ENCODE assay signal across 18 mouse cellular contexts in genomic region chr19:58896216-58896615, GRCm38 (mm10). TPM values are rescaled to one million over a fixed set of nuclear protein-coding genes. Genes with fewer than 3 reads are reported as not detected.
DNase-seq lines count a peak whose midpoint lies in the region; ATAC-seq lines count a peak whose summit lies in the region.
"Had no signal": no experiment of that assay in that cellular context is flagged by ENCODE, and none has a peak within 500 bp of the region (broad histone marks: within the 10 kb centered on the region; RNA-seq: fewer than 3 reads in every experiment).

No protein-coding gene starts in this region.

- H3K27ac ChIP-seq in forebrain, embryonic 14.5 days (ENCODE audit: low read depth, low read length): no peak overlapping the region
- no peak overlapping the region for H3K27ac ChIP-seq in forebrain, embryonic 15.5 days (replicated peaks)
- H3K27ac ChIP-seq in liver, embryonic 11.5 days (ENCODE audit: low read depth, low read length): no peak overlapping the region
- H3K27ac ChIP-seq: limb, embryonic 13.5 days; neural tube, embryonic 12.5 days had no signal

- H3K9me3 ChIP-seq in forebrain, embryonic 14.5 days (replicated peaks; ENCODE audit: control insufficient read depth, low read length): no peaks in the 10 kb centered on the region; the same call in 1 of the 2 replicates
- H3K9me3 ChIP-seq in forebrain, embryonic 15.5 days: no peaks in the 10 kb centered on the region
- 0 out of 2 replicates have a peak, but pooled peaks cover 3% of the 10 kb centered on the region for H3K9me3 ChIP-seq in liver, embryonic 11.5 days (ENCODE audit: control insufficient read depth, low read length)
- H3K9me3 ChIP-seq: neural tube, embryonic 12.5 days had no signal

- 34% methylated on average over 3 of the region's 3 CpGs for WGBS in forebrain, embryonic 14.5 days
- 33% methylated on average over 3 of the region's 3 CpGs for WGBS in forebrain, embryonic 15.5 days
- 78% methylated on average over 3 of the region's 3 CpGs for WGBS in liver, embryonic 11.5 days

- no peaks in the 10 kb centered on the region for H3K36me3 ChIP-seq in forebrain, embryonic 14.5 days (ENCODE audit: control insufficient read depth, insufficient read depth, low read length)
- H3K36me3 ChIP-seq in forebrain, embryonic 15.5 days: no peaks in the 10 kb centered on the region
- H3K36me3 ChIP-seq in liver, embryonic 11.5 days (ENCODE audit: control insufficient read depth, insufficient read depth, low read length): no peaks in the 10 kb centered on the region
- H3K36me3 ChIP-seq: limb, embryonic 13.5 days; neural tube, embryonic 12.5 days had no signal

- H3K4me2 ChIP-seq in forebrain, embryonic 14.5 days (ENCODE audit: low read length): no peak overlapping the region
- H3K4me2 ChIP-seq in forebrain, embryonic 15.5 days (replicated peaks): no peak overlapping the region
- H3K4me2 ChIP-seq in liver, embryonic 11.5 days: no peak overlapping the region
- H3K4me2 ChIP-seq: limb, embryonic 13.5 days; neural tube, embryonic 12.5 days had no signal

- no peaks in the 10 kb centered on the region for H3K27me3 ChIP-seq in forebrain, embryonic 14.5 days (replicated peaks; ENCODE audit: control insufficient read depth, insufficient read depth, low read length)
- no peaks in the 10 kb centered on the region for H3K27me3 ChIP-seq in forebrain, embryonic 15.5 days
- no peaks in the 10 kb centered on the region for H3K27me3 ChIP-seq in liver, embryonic 11.5 days (replicated peaks; ENCODE audit: control insufficient read depth, insufficient read depth, low read length)
- H3K27me3 ChIP-seq: limb, embryonic 13.5 days; neural tube, embryonic 12.5 days had no signal

- H3K4me3 ChIP-seq in forebrain, embryonic 14.5 days (ENCODE audit: low read depth, low read length): no peak overlapping the region
- H3K4me3 ChIP-seq in forebrain, embryonic 15.5 days: no peak overlapping the region
- no peak overlapping the region for H3K4me3 ChIP-seq in liver, embryonic 11.5 days (ENCODE audit: low read depth, low read length)
- H3K4me3 ChIP-seq: erythroblast, embryonic 14.5 days; limb, embryonic 13.5 days; neural tube, embryonic 12.5 days had no signal

- peak; percentile 60; the same call in 1 of the 2 replicates for ATAC-seq in forebrain, embryonic 14.5 days
- no peak for ATAC-seq in forebrain, embryonic 15.5 days (replicated peaks)
- ATAC-seq in liver, embryonic 11.5 days (replicated peaks; ENCODE audit: low FRiP score): no peak
- ATAC-seq: liver, postnatal 0 days; midbrain, embryonic 16.5 days; Patski had no signal

- no peaks in the 10 kb centered on the region for H3K4me1 ChIP-seq in forebrain, embryonic 14.5 days (ENCODE audit: control insufficient read depth, insufficient read depth, low read length)
- H3K4me1 ChIP-seq in forebrain, embryonic 15.5 days: peaks cover 4% of the 10 kb centered on the region; the same call in 1 of the 2 replicates
- no peaks in the 10 kb centered on the region for H3K4me1 ChIP-seq in liver, embryonic 11.5 days (replicated peaks; ENCODE audit: control insufficient read depth, insufficient read depth, low read length)
- H3K4me1 ChIP-seq: limb, embryonic 13.5 days; neural tube, embryonic 12.5 days had no signal

- H3K9ac ChIP-seq in forebrain, embryonic 14.5 days (ENCODE audit: low read length): no peak overlapping the region
- H3K9ac ChIP-seq in forebrain, embryonic 15.5 days (replicated peaks): no peak overlapping the region
- no peak overlapping the region for H3K9ac ChIP-seq in liver, embryonic 11.5 days (ENCODE audit: low read depth, low read length)
- H3K9ac ChIP-seq: limb, embryonic 13.5 days; liver, postnatal 0 days; neural tube, embryonic 12.5 days had no signal

- DNase-seq in forebrain, embryonic 14.5 days (ENCODE audit: low spot score): peak; percentile 60
- peak; percentile 94 for DNase-seq in brain, adult 2 months (ENCODE audit: low read depth, low spot score)
- peak; percentile 84 for DNase-seq in cerebellum, adult 9-11 months
- peak; percentile 57 to 61 for DNase-seq in right cerebral cortex, adult 2 months (ENCODE audit: low spot score in 2 of 2)
- no peak for DNase-seq in ovary, adult 18-20 months (ENCODE audit: low spot score)
- DNase-seq in adrenal gland, postnatal 25 days: no peak
- no peak for DNase-seq in liver, embryonic 11.5 days (ENCODE audit: low spot score)
- DNase-seq: gastrocnemius, postnatal 14 days; kidney, adult 9 months; liver, postnatal 0 days; thymus, postnatal 14 days had no signal

RNA-seq across cellular contexts. Expression of gene Eno4, which starts 47.0 kb away (rescaled TPM):
- 1.1 and 1.6 TPM in 2 replicates for polyA plus RNA-seq in forebrain, embryonic 14.5 days (2014; fragmentation: Nextera tagmentation; extraction: Ambion mirVana)
- polyA plus RNA-seq in forebrain, embryonic 15.5 days (2015; fragmentation: Nextera tagmentation; extraction: Ambion mirVana): 1.8 and 2.4 TPM in 2 replicates
- 0.24 and 0.33 TPM in 2 replicates for total RNA-seq in adrenal gland, postnatal 25 days (2021)
- 0.25 and 0.49 TPM in 2 replicates for polyA plus RNA-seq in liver, embryonic 11.5 days (2014; fragmentation: Nextera tagmentation; extraction: Ambion mirVana)
- total RNA-seq: heart, postnatal 25 days had no signal
- polyA plus RNA-seq: erythroblast, embryonic 14.5 days; liver, postnatal 0 days had no signal

RNA-seq across cellular contexts. Expression of gene Hspa12a, which starts 47.2 kb away (rescaled TPM):
- polyA plus RNA-seq in forebrain, embryonic 14.5 days (2014; fragmentation: Nextera tagmentation; extraction: Ambion mirVana): 21.8 and 33.0 TPM in 2 replicates
- 44.6 and 54.4 TPM in 2 replicates for polyA plus RNA-seq in forebrain, embryonic 15.5 days (2015; fragmentation: Nextera tagmentation; extraction: Ambion mirVana)
- total RNA-seq in adrenal gland, postnatal 25 days (2021): 115 and 119 TPM in 2 replicates
- polyA plus RNA-seq in liver, embryonic 11.5 days (2014; fragmentation: Nextera tagmentation; extraction: Ambion mirVana): 1.0 and 1.5 TPM in 2 replicates
- polyA plus RNA-seq: erythroblast, embryonic 14.5 days had no signal

Comparison
In these comparisons a context has a peak if more than half of its experiments do, and no peak if none do; other contexts are left out.
1. DNase-seq: peak in forebrain, embryonic 14.5 days (single experiment), brain, adult 2 months (single experiment), cerebellum, adult 9-11 months (single experiment) and right cerebral cortex, adult 2 months (2 of 2); none in ovary, adult 18-20 months (single experiment), adrenal gland, postnatal 25 days (single experiment) and liver, embryonic 11.5 days (single experiment).